Mouse (Mus musculus) kidney, embryonic 16.5 days (tissue): ENCODE results near the gene Timmdc1. TPM values are rescaled to one million over a fixed set of nuclear protein-coding genes. Genes with fewer than 3 reads are reported as not detected.

ENCODE experiments used
- ATAC-seq: fragments of 200-750 bp; cut with Nextera tagmentation; 2 replicates; pipeline ENCODE4 v1.8.0; 2017; ENCODE audit warnings: moderate TSS enrichment; ENCODE audit not compliant: low FRiP score, low TSS enrichment
- H3K27ac ChIP-seq: fragments of 300-500 bp; sonication (generic); 2 replicates; pipeline ENCODE4 v1.5.1; 2014; ENCODE audit warnings: low read length
- H3K27me3 ChIP-seq: fragments of 300-500 bp; sonication (generic); 2 replicates; pipeline ENCODE4 v1.6.1; 2014; ENCODE audit warnings: low read length, control low read depth, mixed read lengths; ENCODE audit not compliant: insufficient read depth
- H3K36me3 ChIP-seq: fragments of 300-500 bp; sonication (generic); 2 replicates; pipeline ENCODE4 v1.6.1; 2014; ENCODE audit warnings: low read length, control low read depth, mixed read lengths; ENCODE audit not compliant: insufficient read depth
- H3K4me1 ChIP-seq: fragments of 300-500 bp; sonication (generic); 2 replicates; pipeline ENCODE4 v1.6.1; 2014; ENCODE audit warnings: low read length, control low read depth, mixed read lengths; ENCODE audit not compliant: insufficient read depth
- H3K4me2 ChIP-seq: fragments of 300-500 bp; sonication (generic); replicated peaks from 2 replicates; pipeline ENCODE4 v1.6.1; 2014; ENCODE audit warnings: low read depth, low read length
- H3K4me3 ChIP-seq: fragments of 300-500 bp; sonication (generic); 2 replicates; pipeline ENCODE4 v1.5.1; 2014; ENCODE audit warnings: mild to moderate bottlenecking, low read length
- H3K9ac ChIP-seq: fragments of 300-500 bp; sonication (generic); replicated peaks from 2 replicates; pipeline ENCODE4 v1.6.1; 2014; ENCODE audit warnings: low read length
- H3K9me3 ChIP-seq: fragments of 300-500 bp; sonication (generic); 2 replicates; pipeline ENCODE4 v1.6.1; 2016; ENCODE audit warnings: low read length, control low read depth
- WGBS: fragments of 180-500 bp; shearing (Covaris S2); extraction: QIAGEN DNeasy Blood & Tissue Kit; methylation state at CpG from one replicate; pipeline ENCODE4 v1.1.7; 2014; 5-methylcytosine and 5-hydroxymethylcytosine counted together
- polyA plus RNA-seq: library from polyadenylated mRNA; unstranded; fragments of >200 nt; fragmentation: Nextera tagmentation; extraction: Ambion mirVana; gene quantifications from 2 replicates; pipeline ENCODE4 v1.2.1, GENCODE M21; 2015

Gene Timmdc1
- polyA plus RNA-seq, 1 experiment from 2014 or later: 29.7 TPM

DNA sequence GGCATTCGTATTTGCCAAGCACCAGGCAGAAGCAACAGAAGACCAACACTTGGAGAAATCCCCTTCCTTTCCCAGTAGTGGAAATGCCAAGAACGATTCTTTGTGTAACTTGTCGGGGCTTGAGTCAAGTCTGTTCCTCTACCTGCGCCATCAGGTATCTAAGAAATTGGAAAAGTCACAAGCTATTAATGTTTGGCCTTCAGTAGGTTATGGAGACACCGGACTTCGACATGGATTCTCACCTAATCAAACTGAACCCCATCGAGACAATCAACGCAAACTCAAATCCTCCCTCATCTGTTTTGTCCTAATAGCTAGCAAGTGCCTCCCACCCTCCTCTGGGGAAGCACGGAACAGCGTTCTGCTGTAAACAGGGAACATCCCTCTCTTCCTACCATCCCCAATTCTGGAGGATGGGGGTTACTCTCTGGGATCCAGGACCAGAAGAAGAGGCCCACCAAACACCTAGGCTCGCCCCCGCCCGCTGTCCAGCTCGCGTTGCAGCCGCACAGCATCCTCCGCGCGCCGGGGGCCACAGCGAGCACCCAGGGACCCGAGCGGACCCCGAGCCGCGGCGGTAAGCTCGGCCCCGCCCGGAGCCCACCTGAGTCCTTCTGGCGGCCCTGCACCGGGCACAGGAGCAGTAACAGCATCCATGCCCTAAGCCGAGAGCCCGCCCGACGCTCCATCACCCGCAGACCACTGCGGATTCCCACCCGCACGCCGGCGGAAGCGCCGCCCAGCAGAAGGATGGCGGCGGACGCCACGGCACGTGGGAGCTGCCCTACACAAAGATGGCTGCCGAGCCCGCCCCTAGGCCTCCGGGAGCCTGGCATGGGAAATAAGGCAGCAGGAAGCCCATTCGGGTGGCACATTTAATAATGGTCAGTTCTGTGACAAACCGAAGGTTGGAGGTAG, 27.3 kb upstream of the Timmdc1 start, which contains the start of gene Poglut1:
Gene Poglut1 (minus strand): TSS at position 780 of the 918 bp plus-strand sequence.
- ATAC-seq: peak; percentile 92
- Histone ChIP-seq H3K4me1 (peaks cover 13% of the 10 kb centered on the region), H3K27me3 (0 out of 2 replicates have a peak, but pooled peaks cover 7% of the 10 kb centered on the region), H3K9ac (peak within 1 kb of the TSS; percentile 93), H3K4me2 (peak within 1 kb of the TSS; percentile 85), H3K4me3 (peak within 1 kb of the TSS; percentile 95), H3K36me3 (peaks cover 16% of the 10 kb centered on the region), H3K9me3 (no peaks in the 10 kb centered on the region), H3K27ac (no peak within 1 kb of the TSS)
- WGBS: 2% methylated on average over 54 of the region's 54 CpGs

- Histone ChIP-seq H3K27me3 (0 out of 2 replicates have a peak, but pooled peaks cover 3% of the 10 kb centered on the region), H3K9me3 (no peaks in the 10 kb centered on the region), H3K4me1 (peaks cover 13% of the 10 kb centered on the region), H3K9ac (no peak overlapping the region), H3K36me3 (peaks cover 19% of the 10 kb centered on the region), H3K4me3 (no peak overlapping the region), H3K4me2 (no peak overlapping the region), H3K27ac (no peak overlapping the region)
- 88% methylated on average over 1 of the region's 1 CpGs for WGBS
- ATAC-seq: no peak
Observed at GRCm38 (mm10) chr16:38548000-38548399, 25.5 kb upstream of the Timmdc1 start.

DNA sequence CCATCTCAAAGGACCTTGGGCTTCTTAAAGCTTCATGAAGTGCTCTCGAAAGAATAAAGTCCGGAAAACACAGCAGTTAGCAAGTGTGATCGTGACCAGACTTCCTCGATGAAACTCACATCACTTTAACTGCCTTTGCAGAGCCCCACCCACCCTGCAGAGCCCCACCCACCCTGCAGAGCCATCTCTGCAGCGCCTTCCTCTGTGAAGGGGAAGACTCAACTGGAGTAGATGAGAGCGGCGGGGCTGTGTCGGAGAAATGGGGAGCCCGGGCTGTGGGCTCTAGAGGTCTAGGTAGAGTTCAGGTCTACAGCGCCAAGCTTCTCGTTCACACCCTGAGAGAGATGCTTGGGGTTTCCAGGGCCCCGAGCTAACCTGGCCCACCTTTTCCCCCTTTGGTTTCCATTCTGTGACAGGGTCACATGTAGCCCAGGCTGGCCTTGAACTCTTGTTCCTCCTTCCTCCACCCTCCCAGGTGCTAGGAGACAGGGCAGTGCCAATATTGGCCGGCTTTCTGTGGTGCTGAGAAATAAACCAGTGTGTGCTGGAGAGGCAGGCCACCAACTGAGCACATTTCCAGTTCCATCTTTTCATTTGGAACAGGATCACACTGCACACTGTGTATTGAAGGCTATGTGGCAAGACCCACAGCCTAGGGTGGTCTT, 16.4 kb upstream of the Timmdc1 start:
- Histone ChIP-seq H3K36me3 (peaks cover 33% of the 10 kb centered on the region), H3K27ac (no peak overlapping the region), H3K9ac (no peak overlapping the region), H3K4me2 (no peak overlapping the region), H3K4me1 (no peaks in the 10 kb centered on the region), H3K4me3 (no peak overlapping the region), H3K27me3 (no peaks in the 10 kb centered on the region), H3K9me3 (no peaks in the 10 kb centered on the region)
- WGBS: 84% methylated on average over 13 of the region's 13 CpGs
- ATAC-seq: no peak

- H3K27ac ChIP-seq: no peak overlapping the region
- no peaks in the 10 kb centered on the region for H3K9me3 ChIP-seq
- H3K27me3 ChIP-seq: no peaks in the 10 kb centered on the region
- H3K36me3 ChIP-seq: peaks cover 30% of the 10 kb centered on the region
- WGBS: 56% methylated on average over 8 of the region's 8 CpGs
- no peaks in the 10 kb centered on the region for H3K4me1 ChIP-seq
- peak; percentile 42; the same call in 1 of the 2 replicates for ATAC-seq
- H3K4me2 ChIP-seq: no peak overlapping the region
- no peak overlapping the region for H3K9ac ChIP-seq
- no peak overlapping the region for H3K4me3 ChIP-seq
Observed at GRCm38 (mm10) chr16:38536544-38537146, 14.2 kb upstream of the Timmdc1 start.

DNA sequence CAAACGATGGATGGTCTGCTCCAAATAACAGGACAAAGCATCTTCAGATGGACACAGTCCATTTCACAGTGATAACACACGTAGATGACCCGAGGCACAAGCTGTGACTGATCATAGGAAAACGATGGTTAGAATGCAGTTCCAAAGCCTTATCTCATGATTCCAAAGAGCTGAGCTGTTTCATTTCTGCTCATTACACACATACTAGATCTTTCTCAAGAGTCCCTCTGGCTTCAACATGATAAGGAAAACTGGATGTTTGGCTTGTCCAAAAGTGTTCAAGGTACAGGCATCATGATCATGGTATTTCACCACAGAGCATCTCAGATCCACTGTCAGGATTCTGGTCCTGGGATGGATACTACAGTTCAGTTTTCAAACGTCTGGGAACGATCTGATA, 3.8 kb upstream of the Timmdc1 start:
- Histone ChIP-seq H3K4me1 (peaks cover 8% of the 10 kb centered on the region; the same call in 1 of the 2 replicates), H3K9ac (no peak overlapping the region), H3K27me3 (no peaks in the 10 kb centered on the region), H3K4me3 (no peak overlapping the region), H3K9me3 (no peaks in the 10 kb centered on the region), H3K36me3 (peaks cover 53% of the 10 kb centered on the region), H3K4me2 (no peak overlapping the region), H3K27ac (no peak overlapping the region)
- WGBS: 85% methylated on average over 6 of the region's 6 CpGs
- ATAC-seq: no peak

DNA sequence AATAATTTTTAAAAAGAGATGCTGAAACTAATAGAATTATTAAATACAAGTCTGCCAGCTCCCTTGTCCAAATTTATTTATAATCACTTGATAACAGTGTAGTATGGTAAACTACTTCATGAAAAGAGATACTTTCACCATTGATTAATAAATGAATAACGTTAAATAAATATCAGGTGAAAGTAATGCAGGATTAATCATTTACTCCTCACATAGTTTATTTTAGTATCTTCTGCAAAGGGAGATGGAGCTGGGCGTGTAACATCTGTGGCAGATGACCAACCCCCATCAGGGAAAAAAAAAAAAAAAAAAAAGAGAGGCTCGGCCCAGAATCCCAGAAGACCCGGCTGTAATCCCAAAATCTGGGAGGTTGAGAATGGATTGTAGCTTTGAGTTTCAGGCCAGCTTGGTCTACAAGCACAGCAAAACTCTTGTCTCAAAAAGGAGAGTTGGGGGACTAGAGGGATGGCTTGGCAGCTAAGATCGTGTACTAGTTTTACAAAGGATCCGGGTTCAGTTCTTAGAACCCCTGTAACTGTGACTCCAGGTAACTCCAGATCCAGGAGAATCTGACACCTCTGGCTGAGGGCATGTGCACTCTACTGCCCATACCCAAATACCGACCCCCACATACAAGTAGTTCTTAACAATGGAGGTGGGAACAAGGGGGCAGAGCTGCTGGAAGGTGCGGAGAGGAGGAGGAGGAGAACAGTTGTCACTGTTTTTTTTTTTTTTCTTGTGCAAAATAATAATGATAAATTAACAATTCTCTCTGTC, 1.1 kb downstream of the Timmdc1 start:
- H3K36me3 ChIP-seq: peaks cover 30% of the 10 kb centered on the region
- no peaks in the 10 kb centered on the region for H3K9me3 ChIP-seq
- H3K9ac ChIP-seq: peak overlapping the region; percentile 57
- H3K4me3 ChIP-seq: peak overlapping the region; percentile 98
- peak overlapping the region; percentile 65 for H3K4me2 ChIP-seq
- H3K27ac ChIP-seq: no peak overlapping the region
- no peaks in the 10 kb centered on the region for H3K27me3 ChIP-seq
- 28% methylated on average over 8 of the region's 8 CpGs for WGBS
- no peak for ATAC-seq
- H3K4me1 ChIP-seq: peaks cover 8% of the 10 kb centered on the region; the same call in 1 of the 2 replicates

- H3K4me1 ChIP-seq: peaks cover 8% of the 10 kb centered on the region; the same call in 1 of the 2 replicates
- H3K36me3 ChIP-seq: peaks cover 21% of the 10 kb centered on the region; the same call in 1 of the 2 replicates
- no peak overlapping the region for H3K4me2 ChIP-seq
- 94% methylated on average over 2 of the region's 2 CpGs for WGBS
- H3K4me3 ChIP-seq: no peak overlapping the region
- no peaks in the 10 kb centered on the region for H3K27me3 ChIP-seq
- H3K9me3 ChIP-seq: no peaks in the 10 kb centered on the region
- no peak overlapping the region for H3K9ac ChIP-seq
- no peak for ATAC-seq
- no peak overlapping the region for H3K27ac ChIP-seq
Observed at GRCm38 (mm10) chr16:38519140-38519539, 3.3 kb downstream of the Timmdc1 start.

DNA sequence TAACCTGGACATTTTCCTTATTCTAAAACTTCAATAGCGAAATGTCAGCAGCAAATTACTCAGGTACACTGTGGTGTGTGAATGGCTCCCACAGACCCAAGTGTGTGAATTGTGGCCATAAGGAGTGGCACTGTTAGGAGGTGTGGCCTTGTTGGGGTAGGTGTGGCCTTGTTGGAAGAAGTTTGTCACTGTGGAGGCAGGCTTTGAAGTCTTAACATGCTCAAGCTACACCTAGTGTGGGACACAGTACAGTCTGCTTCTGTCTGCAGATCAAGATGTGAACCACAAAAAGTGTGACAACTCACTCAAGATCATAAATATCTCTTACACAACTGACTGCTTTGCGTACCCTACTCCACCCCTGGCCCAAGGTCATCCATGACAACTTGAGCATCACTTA, 11.6 kb downstream of the Timmdc1 start:
- 89% methylated on average over 2 of the region's 2 CpGs for WGBS
- Histone ChIP-seq H3K4me1 (no peaks in the 10 kb centered on the region), H3K9me3 (no peaks in the 10 kb centered on the region), H3K9ac (no peak overlapping the region), H3K4me3 (no peak overlapping the region), H3K27me3 (no peaks in the 10 kb centered on the region), H3K36me3 (peaks cover 29% of the 10 kb centered on the region), H3K4me2 (no peak overlapping the region), H3K27ac (no peak overlapping the region)
- ATAC-seq: no peak

- H3K4me3 ChIP-seq: no peak overlapping the region
- H3K9ac ChIP-seq: no peak overlapping the region
- H3K4me1 ChIP-seq: no peaks in the 10 kb centered on the region
- WGBS: 80% methylated on average over 4 of the region's 4 CpGs
- ATAC-seq: peak; percentile 91
- H3K27ac ChIP-seq: no peak overlapping the region
- H3K4me2 ChIP-seq: no peak overlapping the region
- no peaks in the 10 kb centered on the region for H3K27me3 ChIP-seq
- peaks cover 32% of the 10 kb centered on the region for H3K36me3 ChIP-seq
- no peaks in the 10 kb centered on the region for H3K9me3 ChIP-seq
Observed at GRCm38 (mm10) chr16:38506041-38506634, 16.3 kb downstream of the Timmdc1 start.
